Mouse (Mus musculus) layer of hippocampus, adult 8-10 months (tissue): ENCODE data around the gene Ssh1. TPM values are rescaled to one million over a fixed set of nuclear protein-coding genes. Genes with fewer than 3 reads are reported as not detected.

Source experiments
- DNase-seq, 2 experiments: peaks; one replicate each; pipeline ENCODE4 v3.0.0; 2022; ENCODE audit warnings: low spot score in 2 of 2
- total RNA-seq, 4 experiments: library from RNA; stranded (reverse); gene quantifications; 2 replicates each; pipeline ENCODE4 v1.2.4; 2022

Ssh1 gene
- total RNA-seq, 4 experiments from 2014 or later, result 27.9 to 32.3 (median 29.3) TPM

- no peak for DNase-seq
Measured at GRCm38 (mm10) chr5:113892005-113892404, 101.7 kb downstream of the Ssh1 start.

- no peak for DNase-seq
Measured at GRCm38 (mm10) chr5:113890874-113891273, 102.8 kb downstream of the Ssh1 start.

GRCm38 (mm10) chr5:113889912-113890311 lies 103.8 kb downstream of the Ssh1 start:
- DNase-seq, result no peak

- DNase-seq, result no peak
Measured at GRCm38 (mm10) chr5:113889181-113889906, 104.3 kb downstream of the Ssh1 start.

- DNase-seq, result no peak
Measured at GRCm38 (mm10) chr5:113888186-113888795, 105.4 kb downstream of the Ssh1 start.

GRCm38 (mm10) chr5:113887132-113887531 lies 106.6 kb downstream of the Ssh1 start:
- DNase-seq, result no peak

Other genes with a start within 250 kb of the Ssh1 start
- 10 to 100 TPM; 43.7 to 57.8 (median 48.9) TPM for gene Sart3, start 221.4 kb downstream of the Ssh1 start, total RNA-seq
- 100 to 1,000 TPM; 117 to 135 (median 126) TPM for gene Iscu, start 221.1 kb downstream of the Ssh1 start, total RNA-seq
- gene Tmem119, start 193.4 kb downstream of the Ssh1 start, total RNA-seq, result 10 to 100 TPM; 22.0 to 40.1 (median 31.5) TPM
- gene Selplg, start 161.2 kb downstream of the Ssh1 start, total RNA-seq, result 10 to 100 TPM; 27.3 to 84.9 (median 53.7) TPM
- 100 to 1,000 TPM in 1 of 4 experiments, 10 to 100 TPM in 3; 89.3 to 106 (median 94.0) TPM for gene Coro1c, start 85.1 kb downstream of the Ssh1 start, total RNA-seq
- gene Dao, start 9.8 kb upstream of the Ssh1 start, total RNA-seq, result under 1 TPM in 1 of 4 experiments, not detected in 3; 0.31 TPM
- 10 to 100 TPM; 39.5 to 52.3 (median 45.2) TPM for gene Usp30, start 71.6 kb upstream of the Ssh1 start, total RNA-seq
- 100 to 1,000 TPM; 146 to 171 (median 153) TPM for gene Svop, start 97.7 kb upstream of the Ssh1 start, total RNA-seq
- 1 to 10 TPM; 3.8 to 6.5 (median 5.5) TPM for gene Alkbh2, start 134.3 kb upstream of the Ssh1 start, total RNA-seq
- gene Ung, start 136.5 kb upstream of the Ssh1 start, total RNA-seq, result 1 to 10 TPM; 1.7 to 2.3 (median 1.9) TPM
- gene Acacb, start 152.6 kb upstream of the Ssh1 start, total RNA-seq, result 1 to 10 TPM; 6.1 to 7.4 (median 6.6) TPM